Mouse (Mus musculus): Measurements from ENCODE around the gene Pkd1l3.

DNA sequence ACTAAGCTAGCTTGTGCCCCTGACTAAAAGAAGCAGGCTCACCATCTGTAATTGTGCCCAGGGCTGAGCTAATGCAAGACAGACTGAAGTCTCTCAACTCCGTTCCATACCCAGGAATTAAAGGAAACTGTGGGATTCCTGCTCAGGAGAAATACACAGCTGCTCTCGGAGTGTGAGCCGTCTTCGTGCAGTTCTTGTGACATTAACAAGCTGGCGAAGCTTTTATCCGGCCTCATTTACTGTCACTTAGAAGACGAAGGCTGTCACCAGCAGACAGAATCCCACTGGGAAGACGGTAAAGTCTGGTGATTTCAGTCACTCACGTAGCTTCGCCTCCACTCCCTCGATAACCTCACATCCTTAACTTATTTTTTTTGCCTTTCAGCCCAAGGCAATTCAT, 33.0 kb downstream of the Pkd1l3 start:
- TF ChIP-seq CTCF (IDR thresholded peaks at IDR 0.05; ENCODE audit: low read depth, low read length) (no peak), TAL1 (conservative IDR thresholded peaks at IDR 0.05; ENCODE audit: low read depth, low read length) (no peak)

Data from G1E (cell line).